Mouse (Mus musculus) forebrain, postnatal 0 days (tissue): Measurements from ENCODE around the gene Ano8. TPM values are rescaled to one million over a fixed set of nuclear protein-coding genes. Genes with fewer than 3 reads are reported as not detected.
A peak's percentile ranks its signal among the peaks of the same experiment; 100 is the strongest.

ENCODE experiments used
- ATAC-seq: fragments of 200-750 bp; cut with Nextera tagmentation; 2 replicates; pipeline ENCODE4 v1.8.0; 2017; ENCODE audit warnings: mild to moderate bottlenecking, moderate library complexity
- DNase-seq: peaks from one replicate; pipeline ENCODE4 v3.0.0-alpha.2; 2015
- H3K27ac ChIP-seq: fragments of 300-500 bp; sonication (generic); 2 replicates; pipeline ENCODE4 v1.5.1; 2014; ENCODE audit warnings: low read depth, mild to moderate bottlenecking, antibody characterized with exemption, low read length, moderate library complexity, mixed read lengths
- H3K27me3 ChIP-seq: fragments of 300-500 bp; sonication (generic); 2 replicates; pipeline ENCODE4 v1.6.1; 2014; ENCODE audit warnings: mild to moderate bottlenecking, low read length, mixed read lengths; ENCODE audit not compliant: insufficient read depth
- H3K36me3 ChIP-seq: fragments of 300-500 bp; sonication (generic); 2 replicates; pipeline ENCODE4 v1.6.1; 2014; ENCODE audit warnings: mild to moderate bottlenecking, moderate library complexity; ENCODE audit not compliant: insufficient read depth
- H3K4me1 ChIP-seq: fragments of 300-500 bp; sonication (generic); 2 replicates; pipeline ENCODE4 v1.6.1; 2014; ENCODE audit warnings: antibody characterized with exemption; ENCODE audit not compliant: insufficient read depth
- H3K4me2 ChIP-seq: fragments of 300-500 bp; sonication (generic); 2 replicates; pipeline ENCODE4 v1.6.1; 2014; ENCODE audit warnings: low read depth, mild to moderate bottlenecking, moderate library complexity
- H3K4me3 ChIP-seq: fragments of 300-500 bp; sonication (generic); 2 replicates; pipeline ENCODE4 v1.5.1; 2014; ENCODE audit warnings: low read depth, low read length, mixed read lengths
- H3K9ac ChIP-seq: fragments of 300-500 bp; sonication (generic); 2 replicates; pipeline ENCODE4 v1.6.1; 2014; ENCODE audit warnings: mild to moderate bottlenecking
- H3K9me3 ChIP-seq: fragments of 300-500 bp; sonication (generic); 2 replicates; pipeline ENCODE4 v1.6.1; 2016; ENCODE audit warnings: low read length
- CTCF ChIP-seq: sonication (generic); IDR thresholded peaks from 2 replicates; pipeline ENCODE4 v1.5.1; 2016; ENCODE audit warnings: antibody characterized with exemption, control low read depth, low read depth
- WGBS: fragments of 180-500 bp; shearing (Covaris S2); extraction: QIAGEN DNeasy Blood & Tissue Kit; methylation state at CpG from one replicate; pipeline ENCODE4 v1.1.7; 2014; 5-methylcytosine and 5-hydroxymethylcytosine counted together
- polyA plus RNA-seq: library from polyadenylated mRNA; unstranded; fragments of >200 nt; fragmentation: Nextera tagmentation; extraction: Ambion mirVana; gene quantifications from 2 replicates; pipeline ENCODE4 v1.2.1, GENCODE M21; 2015
- total RNA-seq: library from RNA; depleted of rRNA; stranded (reverse); fragments of >200 nt; gene quantifications from 2 replicates; pipeline ENCODE4 v1.2.3, GENCODE M21; 2014

The Ano8 gene
- total and polyA plus RNA-seq, 2 experiments from 2014 or later = 7.7 to 82.2 TPM

GRCm38 (mm10) chr8:71497881-71498501 is 12.2 kb upstream of the Ano8 start:
- TF ChIP-seq CTCF = no peak
- H3K9ac ChIP-seq = no peak overlapping the region
- peaks cover 3% of the 10 kb centered on the region; the same call in 1 of the 2 replicates for H3K36me3 ChIP-seq
- H3K4me2 ChIP-seq = no peak overlapping the region
- H3K9me3 ChIP-seq = no peaks in the 10 kb centered on the region
- no peaks in the 10 kb centered on the region for H3K27me3 ChIP-seq
- H3K4me3 ChIP-seq = no peak overlapping the region
- 29% methylated on average over 15 of the region's 15 CpGs for WGBS
- DNase-seq (no peak), ATAC-seq (no peak)
- no peak overlapping the region for H3K27ac ChIP-seq
- no peaks in the 10 kb centered on the region for H3K4me1 ChIP-seq

DNA sequence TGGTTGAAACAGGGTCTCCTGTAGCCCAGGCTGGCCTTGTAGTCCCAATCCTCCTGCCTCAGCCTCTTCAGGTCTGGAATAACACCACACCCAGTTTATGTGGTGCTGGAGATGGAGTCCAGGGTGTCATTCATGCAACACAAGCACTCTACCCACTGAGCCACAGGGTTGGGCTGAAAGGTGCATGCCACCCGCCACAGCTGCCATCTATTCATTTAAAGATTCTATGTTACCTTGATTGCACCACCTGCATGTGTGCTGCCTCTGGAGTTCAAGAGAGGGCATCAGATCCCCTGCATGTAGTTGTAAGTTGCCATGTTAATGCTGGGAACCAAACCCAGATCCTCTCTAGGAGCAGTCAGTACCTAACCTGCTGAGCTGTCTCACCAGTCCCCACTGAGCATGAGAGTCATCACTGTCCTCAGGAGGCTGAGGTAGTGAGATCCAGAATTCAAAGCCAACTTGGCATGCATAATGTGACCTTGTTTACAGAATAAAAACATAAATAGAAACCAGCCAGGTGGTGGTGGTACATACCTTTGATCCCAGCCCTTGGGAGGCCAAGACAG is 11.4 kb upstream of the Ano8 start:
- Histone ChIP-seq H3K9ac (no peak overlapping the region), H3K4me3 (no peak overlapping the region), H3K36me3 (peaks cover 11% of the 10 kb centered on the region), H3K4me2 (no peak overlapping the region), H3K27me3 (no peaks in the 10 kb centered on the region), H3K4me1 (no peaks in the 10 kb centered on the region), H3K27ac (no peak overlapping the region), H3K9me3 (no peaks in the 10 kb centered on the region)
- TF ChIP-seq CTCF = no peak
- ATAC-seq (no peak), DNase-seq (no peak)
- 89% methylated on average over 1 of the region's 1 CpGs for WGBS

- H3K36me3 ChIP-seq = peaks cover 14% of the 10 kb centered on the region
- H3K4me2 ChIP-seq = no peak overlapping the region
- no peak overlapping the region for H3K4me3 ChIP-seq
- DNase-seq (no peak), ATAC-seq (no peak)
- H3K27ac ChIP-seq = no peak overlapping the region
- TF ChIP-seq CTCF = 0 out of 2 replicates have a peak, but pooled peaks have one; percentile 15
- 54% methylated on average over 11 of the region's 11 CpGs for WGBS
- no peaks in the 10 kb centered on the region for H3K27me3 ChIP-seq
- no peaks in the 10 kb centered on the region for H3K4me1 ChIP-seq
- H3K9me3 ChIP-seq = no peaks in the 10 kb centered on the region
- H3K9ac ChIP-seq = no peak overlapping the region
Measured at GRCm38 (mm10) chr8:71496481-71496880, 10.7 kb upstream of the Ano8 start.

- ATAC-seq = no peak
- H3K27me3 ChIP-seq = no peaks in the 10 kb centered on the region
- H3K4me2 ChIP-seq = no peak overlapping the region
- no peak for DNase-seq
- H3K9me3 ChIP-seq = no peaks in the 10 kb centered on the region
- H3K9ac ChIP-seq = no peak overlapping the region
- no peak overlapping the region for H3K4me3 ChIP-seq
- H3K27ac ChIP-seq = no peak overlapping the region
- WGBS = 81% methylated on average over 5 of the region's 5 CpGs
- H3K36me3 ChIP-seq = peaks cover 18% of the 10 kb centered on the region
- no peak for TF ChIP-seq CTCF
- H3K4me1 ChIP-seq = no peaks in the 10 kb centered on the region
Measured at GRCm38 (mm10) chr8:71495811-71496210, 10.0 kb upstream of the Ano8 start.

GRCm38 (mm10) chr8:71495039-71495438 is 9.3 kb upstream of the Ano8 start:
- Histone ChIP-seq H3K36me3 (peaks cover 18% of the 10 kb centered on the region), H3K4me2 (peak overlapping the region; percentile 35; the same call in 1 of the 2 replicates), H3K27ac (no peak overlapping the region), H3K27me3 (no peaks in the 10 kb centered on the region), H3K4me1 (no peaks in the 10 kb centered on the region), H3K4me3 (no peak overlapping the region), H3K9ac (no peak overlapping the region), H3K9me3 (no peaks in the 10 kb centered on the region)
- ATAC-seq (peak; percentile 83), DNase-seq (peak; percentile 84)
- peak; percentile 76 for TF ChIP-seq CTCF
- 19% methylated on average over 16 of the region's 16 CpGs for WGBS

DNA sequence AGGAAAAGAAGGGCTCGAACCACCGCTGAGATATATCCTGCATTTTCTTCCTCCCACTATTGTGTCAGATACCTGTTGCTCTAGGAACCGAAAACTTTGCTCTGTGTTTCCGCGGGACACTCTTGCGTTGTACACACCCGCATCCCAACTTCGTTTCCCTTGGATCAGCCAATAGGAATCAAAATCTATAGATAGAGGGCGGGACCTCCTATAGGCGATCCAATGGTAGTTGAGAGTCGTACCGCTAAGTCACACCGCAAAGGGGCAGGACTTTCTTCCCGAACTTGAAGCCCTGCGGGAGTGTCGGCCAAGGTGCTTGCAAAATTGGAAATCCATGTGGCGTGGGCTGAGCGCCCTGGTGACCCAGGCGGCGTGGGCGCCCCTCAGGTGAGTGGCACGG is 2.7 kb upstream of the Ano8 start:
- peak; percentile 32 for TF ChIP-seq CTCF
- H3K4me2 ChIP-seq = peak overlapping the region; percentile 100
- H3K4me1 ChIP-seq = peaks cover 5% of the 10 kb centered on the region; the same call in 1 of the 2 replicates
- H3K27me3 ChIP-seq = no peaks in the 10 kb centered on the region
- peaks cover 25% of the 10 kb centered on the region for H3K36me3 ChIP-seq
- peak overlapping the region; percentile 47 for H3K9ac ChIP-seq
- peak; percentile 95 for DNase-seq
- no peaks in the 10 kb centered on the region for H3K9me3 ChIP-seq
- 1% methylated on average over 22 of the region's 22 CpGs for WGBS
- H3K27ac ChIP-seq = no peak overlapping the region
- ATAC-seq = peak; percentile 90
- peak overlapping the region; percentile 65 for H3K4me3 ChIP-seq

GRCm38 (mm10) chr8:71487691-71488445 is 2.1 kb upstream of the Ano8 start, which contains the start of gene Gtpbp3:
Gene Gtpbp3, plus strand, starts transcription at chr8:71488103.
- peak; percentile 75 for DNase-seq
- peak within 1 kb of the TSS; percentile 65 for H3K4me3 ChIP-seq
- H3K9me3 ChIP-seq = no peaks in the 10 kb centered on the region
- H3K4me2 ChIP-seq = peak within 1 kb of the TSS; percentile 100
- ATAC-seq = peak; percentile 38
- no peak for TF ChIP-seq CTCF
- peak within 1 kb of the TSS; percentile 57; the same call in 1 of the 2 replicates for H3K27ac ChIP-seq
- H3K36me3 ChIP-seq = peaks cover 21% of the 10 kb centered on the region
- peak within 1 kb of the TSS; percentile 47 for H3K9ac ChIP-seq
- no peaks in the 10 kb centered on the region for H3K27me3 ChIP-seq
- peaks cover 5% of the 10 kb centered on the region; the same call in 1 of the 2 replicates for H3K4me1 ChIP-seq
- WGBS = under 1% methylated on average over 33 of the region's 33 CpGs
